Mouse (Mus musculus): Measurements from ENCODE around the gene Mfsd9. TPM values are rescaled to one million over a fixed set of nuclear protein-coding genes. Genes with fewer than 3 reads are reported as not detected.

Mfsd9 gene
- polyA plus RNA-seq (2012; rRNA removed; ENCODE audit: low replicate concordance), result 2.4 and 3.5 TPM in 2 replicates

DNA sequence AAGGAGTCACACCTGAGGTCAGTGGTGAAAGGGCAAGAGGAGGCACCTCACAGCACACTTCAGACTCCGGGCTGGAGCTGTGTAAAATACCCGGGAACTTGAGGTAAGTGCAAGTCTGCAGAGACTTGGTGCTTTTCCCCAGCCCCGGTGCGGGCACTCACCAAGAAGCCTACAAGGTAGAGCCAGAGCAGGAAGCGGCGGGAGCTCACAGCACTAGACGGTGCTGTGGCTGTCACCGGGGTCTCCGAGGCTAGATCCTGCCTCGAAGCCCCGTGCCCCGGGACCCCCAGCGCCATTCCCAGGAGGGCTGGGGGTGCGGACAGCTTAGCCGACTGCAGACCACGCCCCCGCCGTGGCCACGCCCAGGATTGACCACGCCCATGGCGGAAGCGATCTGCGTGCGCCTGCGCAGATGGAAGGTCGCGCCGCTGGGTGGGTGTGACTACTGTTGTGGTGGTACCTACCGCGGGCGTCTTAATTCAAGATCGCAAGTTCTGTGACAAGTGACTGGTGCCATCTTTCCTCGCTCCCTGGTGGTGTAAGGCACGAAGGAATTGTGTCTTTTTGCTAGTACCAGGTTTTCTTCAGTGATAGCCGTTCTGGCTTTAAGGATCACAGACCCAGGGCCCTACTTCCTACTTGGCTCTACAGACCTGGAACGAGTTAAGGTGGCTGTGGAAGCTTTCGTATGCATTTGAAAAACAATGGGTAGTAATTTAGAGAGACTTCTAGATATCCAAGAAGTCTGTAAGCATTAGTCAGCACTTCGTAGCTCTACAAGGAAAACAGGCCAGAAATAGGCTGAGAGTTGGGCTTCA lies at the start of gene Mfsd9:
Gene Mfsd9, minus strand, starts transcription at position 364 of the 818 bp plus-strand sequence.

DNA sequence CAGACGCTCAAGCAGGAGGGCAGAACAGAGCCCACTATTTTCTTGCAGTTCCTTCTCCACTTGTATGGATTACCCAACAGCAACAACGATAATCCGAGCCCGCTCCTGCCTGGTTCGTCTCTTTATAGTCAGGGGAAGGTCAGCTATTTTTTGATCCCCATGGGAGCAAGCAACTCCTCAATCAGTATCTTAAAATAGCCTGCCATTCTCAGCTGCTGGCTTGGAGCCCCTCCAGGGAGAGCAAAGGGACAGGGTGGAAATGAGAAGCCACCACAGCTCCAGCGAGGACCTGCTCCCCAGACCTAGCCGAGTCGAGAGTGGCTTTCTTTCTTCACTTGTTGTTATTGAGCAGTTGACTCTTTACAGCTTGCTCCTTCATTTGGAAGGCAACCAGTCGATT lies 14.9 kb upstream of the Mfsd9 start, which contains the start of gene Tmem182:
Gene Tmem182, plus strand, starts transcription at position 251 of the 400 bp plus-strand sequence.

Other genes with a start within 250 kb of the Mfsd9 start
- 0.32 and 1.0 TPM in 2 replicates for gene Slc9a4, start 210.6 kb downstream of the Mfsd9 start, polyA plus RNA-seq (2012; rRNA removed; ENCODE audit: low replicate concordance)
- gene Slc9a2, start 110.1 kb downstream of the Mfsd9 start, polyA plus RNA-seq (2012; rRNA removed; ENCODE audit: low replicate concordance), result 0.70 and 4.7 TPM in 2 replicates
- 7.9 and 51.7 TPM in 2 replicates for gene Tmem182, start 14.9 kb upstream of the Mfsd9 start, polyA plus RNA-seq (2012; rRNA removed; ENCODE audit: low replicate concordance)